Mouse (Mus musculus) embryonic facial prominence, embryonic 11.5 days (tissue): ENCODE data around the gene Proser1. TPM values are rescaled to one million over a fixed set of nuclear protein-coding genes. Genes with fewer than 3 reads are reported as not detected.

Experiments used
- ATAC-seq: fragments of 200-750 bp; cut with Nextera tagmentation; replicated peaks from 2 replicates; pipeline ENCODE4 v1.8.0; 2017; ENCODE audit warnings: low read depth; ENCODE audit not compliant: insufficient number of reproducible peaks, low FRiP score, low TSS enrichment
- DNase-seq: peaks from one replicate; pipeline ENCODE4 v3.0.0-alpha.2; 2015; ENCODE audit warnings: low spot score
- H3K27ac ChIP-seq: fragments of 300-500 bp; sonication (generic); replicated peaks from 2 replicates; pipeline ENCODE4 v1.5.1; 2014; ENCODE audit warnings: mild to moderate bottlenecking, low read depth, low read length, control low read depth
- H3K27me3 ChIP-seq: fragments of 300-500 bp; sonication (generic); 2 replicates; pipeline ENCODE4 v1.6.1; 2014; ENCODE audit warnings: mild to moderate bottlenecking, low read length, moderate library complexity, mixed read lengths; ENCODE audit not compliant: control insufficient read depth, insufficient read depth
- H3K36me3 ChIP-seq: fragments of 300-500 bp; sonication (generic); replicated peaks from 2 replicates; pipeline ENCODE4 v1.6.1; 2014; ENCODE audit warnings: low read depth, mild to moderate bottlenecking, low read length, moderate library complexity, mixed read lengths; ENCODE audit not compliant: control insufficient read depth, insufficient read depth
- H3K4me1 ChIP-seq: fragments of 300-500 bp; sonication (generic); 2 replicates; pipeline ENCODE4 v1.6.1; 2014; ENCODE audit warnings: low read length, mixed read lengths; ENCODE audit not compliant: control insufficient read depth, insufficient read depth
- H3K4me2 ChIP-seq: fragments of 300-500 bp; sonication (generic); 2 replicates; pipeline ENCODE4 v1.6.1; 2014; ENCODE audit warnings: low read depth, mild to moderate bottlenecking, control low read depth, low read length, moderate library complexity
- H3K4me3 ChIP-seq: fragments of 300-500 bp; sonication (generic); 2 replicates; pipeline ENCODE4 v1.5.1; 2014; ENCODE audit warnings: low read depth, low read length, control low read depth
- H3K9ac ChIP-seq: fragments of 300-500 bp; sonication (generic); replicated peaks from 2 replicates; pipeline ENCODE4 v1.6.1; 2014; ENCODE audit warnings: mild to moderate bottlenecking, control low read depth, low read length
- H3K9me3 ChIP-seq: fragments of 300-500 bp; sonication (generic); replicated peaks from 2 replicates; pipeline ENCODE4 v1.6.1; 2016; ENCODE audit warnings: mild to moderate bottlenecking, low read length, inconsistent platforms, mixed read lengths; ENCODE audit not compliant: control insufficient read depth
- WGBS: fragments of 180-500 bp; shearing (Covaris S2); extraction: QIAGEN DNeasy Blood & Tissue Kit; methylation state at CpG from one replicate; pipeline ENCODE4 v1.1.7; 2014; 5-methylcytosine and 5-hydroxymethylcytosine counted together
- polyA plus RNA-seq: library from polyadenylated mRNA; unstranded; fragments of >200 nt; fragmentation: Nextera tagmentation; extraction: Ambion mirVana; gene quantifications from 2 replicates; pipeline ENCODE4 v1.2.1, GENCODE M21; 2014

The Proser1 gene
- polyA plus RNA-seq, 1 experiment from 2014 or later, result 19.5 TPM

DNA sequence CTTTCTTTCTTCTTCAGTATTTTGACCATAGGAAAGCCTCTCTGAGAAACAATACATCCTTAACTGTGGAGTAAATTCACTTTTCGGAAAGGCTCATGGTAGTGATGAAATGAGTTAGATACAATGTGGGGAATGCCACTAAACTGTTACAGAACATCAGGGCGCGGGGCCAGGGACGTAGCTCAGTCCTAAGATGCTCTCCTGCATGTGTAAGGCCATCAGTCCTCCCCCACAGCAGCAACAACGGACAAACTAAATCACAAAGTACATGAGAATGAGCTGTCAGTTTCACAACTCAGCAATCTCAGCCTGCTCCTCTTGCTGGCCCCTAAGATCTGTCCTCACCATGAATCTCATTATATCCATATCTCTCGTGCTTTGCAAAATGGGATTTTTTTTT lies 8.9 kb upstream of the Proser1 start:
- 92% methylated on average over 6 of the region's 6 CpGs for WGBS
- Histone ChIP-seq H3K4me1 (no peaks in the 10 kb centered on the region), H3K36me3 (peaks cover 9% of the 10 kb centered on the region), H3K9me3 (no peaks in the 10 kb centered on the region), H3K9ac (no peak overlapping the region), H3K27ac (no peak overlapping the region), H3K4me3 (no peak overlapping the region), H3K27me3 (no peaks in the 10 kb centered on the region), H3K4me2 (no peak overlapping the region)
- DNase-seq (no peak), ATAC-seq (no peak)

DNA sequence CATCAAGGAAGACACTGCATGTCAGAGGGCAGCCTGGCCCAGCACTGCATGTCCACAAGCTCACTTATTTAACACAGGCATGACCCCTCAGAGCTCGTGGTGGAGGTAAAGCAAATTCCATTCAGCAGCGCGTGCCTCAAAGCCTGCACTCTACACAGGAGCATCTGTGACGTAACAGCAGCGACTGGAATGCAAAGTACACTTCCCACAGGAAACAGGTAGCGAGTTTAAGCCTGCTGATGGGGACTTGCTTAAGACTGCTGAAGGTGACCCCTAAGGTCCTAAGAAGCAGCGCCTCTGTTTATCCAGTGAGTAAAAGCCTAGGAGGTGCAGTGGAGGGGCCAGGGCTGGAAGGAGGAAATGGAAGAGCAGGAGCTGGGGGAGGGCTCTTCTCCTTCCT lies 8.5 kb upstream of the Proser1 start:
- H3K36me3 ChIP-seq, result peaks cover 9% of the 10 kb centered on the region
- no peaks in the 10 kb centered on the region for H3K9me3 ChIP-seq

DNA sequence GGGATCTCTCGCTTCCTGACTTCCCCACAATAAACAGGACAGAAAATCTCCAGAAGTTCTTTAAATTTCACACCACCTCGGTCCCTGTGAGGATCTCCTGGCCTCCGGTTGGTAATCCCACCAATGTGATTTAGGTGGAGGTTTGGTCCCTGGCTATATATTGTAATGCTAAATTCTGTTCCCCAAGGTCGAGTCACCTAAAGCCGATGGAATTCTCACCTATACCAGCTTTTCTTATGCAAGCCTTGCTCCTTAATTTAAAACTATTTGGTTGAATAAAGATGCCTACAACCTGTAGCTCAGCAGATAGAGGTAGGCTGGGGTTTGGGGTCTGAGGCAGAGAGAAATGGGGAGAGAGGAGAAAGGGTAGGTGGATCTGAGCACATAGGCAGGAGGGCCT lies 5.7 kb upstream of the Proser1 start:
- Histone ChIP-seq H3K9me3 (no peaks in the 10 kb centered on the region), H3K27ac (no peak overlapping the region), H3K4me2 (no peak overlapping the region), H3K27me3 (no peaks in the 10 kb centered on the region), H3K4me1 (no peaks in the 10 kb centered on the region), H3K4me3 (no peak overlapping the region), H3K9ac (no peak overlapping the region), H3K36me3 (peaks cover 9% of the 10 kb centered on the region)
- no peak for ATAC-seq
- WGBS, result 78% methylated on average over 5 of the region's 5 CpGs
- DNase-seq, result no peak

More for the DNA sequence above, 8.5 kb upstream of the Proser1 start:
- no peaks in the 10 kb centered on the region for H3K4me1 ChIP-seq
- H3K4me3 ChIP-seq, result no peak overlapping the region
- DNase-seq, result no peak
- no peaks in the 10 kb centered on the region for H3K27me3 ChIP-seq
- no peak overlapping the region for H3K9ac ChIP-seq
- no peak overlapping the region for H3K4me2 ChIP-seq
- no peak for ATAC-seq
- WGBS, result 81% methylated on average over 7 of the region's 7 CpGs
- H3K27ac ChIP-seq, result no peak overlapping the region

DNA sequence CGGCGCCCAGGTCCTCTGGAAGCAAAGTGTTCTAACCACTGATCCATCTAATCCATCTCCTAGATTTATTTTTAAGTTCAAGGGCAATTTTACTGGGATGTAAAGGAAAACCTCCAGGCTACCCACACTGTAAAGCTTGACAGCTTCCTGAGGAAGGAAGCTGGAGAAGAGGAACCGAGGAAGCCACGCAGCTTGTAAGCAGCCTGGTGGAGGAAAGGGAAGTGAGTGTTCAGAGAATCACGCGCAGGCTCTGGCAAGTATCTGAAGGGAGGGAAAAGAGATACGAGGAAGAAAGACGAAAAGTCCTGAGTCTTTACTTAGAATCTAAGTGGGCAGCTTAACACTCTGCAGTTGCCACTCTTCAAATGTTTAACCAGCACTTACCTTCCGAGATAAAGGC lies 3.4 kb upstream of the Proser1 start:
- H3K4me3 ChIP-seq, result no peak overlapping the region
- 91% methylated on average over 9 of the region's 9 CpGs for WGBS
- peaks cover 4% of the 10 kb centered on the region for H3K36me3 ChIP-seq
- no peak overlapping the region for H3K27ac ChIP-seq
- H3K4me2 ChIP-seq, result no peak overlapping the region
- no peak overlapping the region for H3K9ac ChIP-seq
- no peak for ATAC-seq
- no peaks in the 10 kb centered on the region for H3K4me1 ChIP-seq
- no peak for DNase-seq
- H3K9me3 ChIP-seq, result no peaks in the 10 kb centered on the region
- H3K27me3 ChIP-seq, result no peaks in the 10 kb centered on the region

DNA sequence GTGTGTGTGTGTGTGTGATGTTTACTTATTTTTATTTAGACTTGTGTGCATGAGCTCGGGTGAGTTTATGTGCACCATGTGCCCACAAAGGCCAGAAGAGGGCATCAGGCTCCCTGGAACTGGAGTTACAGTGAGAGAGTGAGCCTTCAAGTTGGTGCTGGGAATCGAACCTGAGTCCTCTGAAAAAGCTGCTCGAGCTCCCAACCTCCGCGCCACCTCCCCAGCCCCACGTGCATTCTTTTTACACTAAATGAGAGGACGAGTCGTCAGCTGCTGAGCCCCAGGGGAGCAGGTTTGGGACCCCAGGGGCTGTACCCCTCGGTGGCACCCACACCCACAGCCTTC lies 793 bp upstream of the Proser1 start:
- Histone ChIP-seq H3K4me1 (no peaks in the 10 kb centered on the region; the same call in 1 of the 2 replicates), H3K27me3 (no peaks in the 10 kb centered on the region), H3K4me3 (peak overlapping the region; percentile 85), H3K9ac (peak overlapping the region; percentile 67), H3K9me3 (no peaks in the 10 kb centered on the region), H3K4me2 (peak overlapping the region; percentile 57), H3K27ac (peak overlapping the region; percentile 79), H3K36me3 (no peaks in the 10 kb centered on the region)
- ATAC-seq, result peak; percentile 12; the same call in 1 of the 2 replicates
- DNase-seq, result no peak
- 9% methylated on average over 9 of the region's 9 CpGs for WGBS

DNA sequence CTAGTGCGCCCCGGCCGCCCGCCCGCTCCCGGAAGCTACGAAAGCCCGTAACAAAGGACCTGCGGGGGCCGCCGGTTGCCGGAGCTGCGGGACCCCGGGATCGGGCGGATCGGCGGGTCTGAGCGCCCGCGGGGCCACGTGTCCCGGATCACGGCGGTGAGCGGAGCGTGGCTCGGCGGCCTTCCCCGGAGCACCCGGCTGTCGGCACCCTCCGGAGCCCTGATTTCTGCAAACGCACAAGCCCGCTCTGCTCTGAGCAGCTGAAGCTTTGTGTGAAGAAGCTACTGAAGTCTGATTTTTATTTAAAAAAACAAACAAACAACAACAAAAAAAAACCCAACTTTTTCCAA lies 274 bp downstream of the Proser1 start:
- H3K9me3 ChIP-seq, result no peaks in the 10 kb centered on the region
- H3K36me3 ChIP-seq, result no peaks in the 10 kb centered on the region; the same call in 1 of the 2 replicates
- H3K4me1 ChIP-seq, result no peaks in the 10 kb centered on the region; the same call in 1 of the 2 replicates
- no peak for DNase-seq
- H3K27ac ChIP-seq, result peak overlapping the region; percentile 79
- H3K4me2 ChIP-seq, result peak overlapping the region; percentile 65
- under 1% methylated on average over 35 of the region's 35 CpGs for WGBS
- peak; percentile 59 for ATAC-seq
- H3K27me3 ChIP-seq, result no peaks in the 10 kb centered on the region
- peak overlapping the region; percentile 90 for H3K9ac ChIP-seq
- peak overlapping the region; percentile 85 for H3K4me3 ChIP-seq

DNA sequence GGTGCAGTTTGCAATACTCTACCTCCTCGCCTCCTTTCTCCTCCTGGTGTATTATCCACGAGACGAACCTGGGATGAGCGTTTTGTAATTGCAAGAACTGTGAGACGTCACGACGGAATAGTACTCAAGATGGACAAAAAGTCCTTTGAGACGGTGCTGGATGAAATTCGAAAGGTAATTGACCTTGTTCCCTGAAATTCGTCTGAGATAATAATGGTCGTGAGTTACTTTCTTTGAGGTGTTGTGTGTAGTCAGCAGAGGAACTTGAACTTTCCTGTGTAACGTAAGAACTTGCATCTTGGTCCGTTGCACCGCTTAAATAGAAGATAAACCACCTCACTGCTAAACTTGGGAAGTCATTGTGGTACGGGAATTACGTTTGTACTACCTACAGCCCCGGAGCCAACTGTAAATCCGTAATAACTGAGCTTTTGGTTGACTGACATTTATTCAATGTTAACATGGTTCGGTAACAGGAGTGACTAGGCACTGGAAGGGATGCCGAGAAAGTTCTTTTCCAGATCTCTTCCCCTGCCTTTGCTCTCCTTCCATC lies 756 bp downstream of the Proser1 start:
- Histone ChIP-seq H3K9ac (peak overlapping the region; percentile 90), H3K36me3 (no peaks in the 10 kb centered on the region; the same call in 1 of the 2 replicates), H3K4me2 (peak overlapping the region; percentile 65), H3K4me3 (peak overlapping the region; percentile 85), H3K27ac (peak overlapping the region; percentile 79; the same call in 1 of the 2 replicates), H3K4me1 (no peaks in the 10 kb centered on the region; the same call in 1 of the 2 replicates), H3K9me3 (no peaks in the 10 kb centered on the region), H3K27me3 (no peaks in the 10 kb centered on the region)
- under 1% methylated on average over 20 of the region's 20 CpGs for WGBS
- no peak for ATAC-seq
- DNase-seq, result peak; percentile 33

DNA sequence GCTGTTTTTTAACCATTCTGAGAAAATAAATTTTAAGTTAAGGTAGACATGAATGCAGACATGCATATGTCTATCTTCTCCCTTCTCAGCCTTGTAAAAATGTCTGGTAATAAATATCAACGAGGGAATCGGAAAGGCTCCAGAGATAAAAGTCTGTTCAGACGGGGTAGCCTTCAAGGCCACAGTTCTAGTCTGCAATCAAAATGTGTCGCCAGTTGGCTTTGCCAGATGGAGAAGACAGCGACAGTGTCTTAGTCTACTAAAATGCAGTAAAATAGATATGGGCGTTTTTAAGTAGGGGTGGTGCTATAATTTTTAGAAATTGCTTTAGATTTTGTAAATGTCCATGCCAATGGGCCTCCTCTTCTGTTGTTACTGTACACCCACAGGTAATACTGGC lies 1.9 kb downstream of the Proser1 start:
- DNase-seq (no peak), ATAC-seq (no peak)
- no peaks in the 10 kb centered on the region for H3K27me3 ChIP-seq
- H3K9me3 ChIP-seq, result no peaks in the 10 kb centered on the region
- WGBS, result 61% methylated on average over 6 of the region's 6 CpGs
- H3K4me3 ChIP-seq, result peak overlapping the region; percentile 27
- no peaks in the 10 kb centered on the region; the same call in 1 of the 2 replicates for H3K4me1 ChIP-seq
- H3K4me2 ChIP-seq, result peak overlapping the region; percentile 65
- H3K9ac ChIP-seq, result peak overlapping the region; percentile 14; the same call in 1 of the 2 replicates
- no peaks in the 10 kb centered on the region; the same call in 1 of the 2 replicates for H3K36me3 ChIP-seq
- H3K27ac ChIP-seq, result no peak overlapping the region
